ENCODE assay signal across 16 mouse cellular contexts in the genomic region with DNA sequence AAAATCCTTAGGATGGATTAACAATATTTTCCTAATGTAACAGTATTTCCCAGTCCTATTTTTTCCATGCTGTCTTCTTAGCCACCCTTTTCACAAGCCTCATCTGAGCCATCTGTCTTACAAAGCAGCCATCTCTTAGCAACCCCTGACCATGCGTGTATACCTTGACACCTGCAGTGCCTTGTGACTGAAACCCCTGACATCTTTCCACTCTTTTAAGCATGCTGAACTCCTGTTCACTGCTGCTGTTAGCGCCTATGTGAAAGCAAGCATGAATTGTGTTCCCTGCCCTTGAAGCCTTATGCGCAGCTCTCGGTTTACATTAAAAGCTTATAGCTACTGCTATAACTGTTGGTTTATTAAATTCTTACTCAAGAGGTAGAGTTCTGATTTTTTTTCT.
"Had no signal": no experiment of that assay in that cellular context is flagged by ENCODE, and none has a peak within 500 bp of the region (broad histone marks: within the 10 kb centered on the region; RNA-seq: fewer than 3 reads in every experiment).

No protein-coding gene starts in this region.

- H3K9me3 ChIP-seq: midbrain, embryonic 10.5 days; midbrain, embryonic 13.5 days; midbrain, embryonic 15.5 days; neural tube, embryonic 13.5 days; neural tube, embryonic 15.5 days had no signal

- H3K4me1 ChIP-seq: neural tube, embryonic 15.5 days had no signal

- H3K27ac ChIP-seq: liver, embryonic 14.5 days; midbrain, embryonic 10.5 days; midbrain, embryonic 13.5 days; midbrain, embryonic 15.5 days; neural tube, embryonic 13.5 days; neural tube, embryonic 15.5 days had no signal

- ATAC-seq: midbrain, embryonic 13.5 days; midbrain, embryonic 15.5 days had no signal

- H3K9ac ChIP-seq: liver, embryonic 14.5 days; lung, embryonic 14.5 days; midbrain, embryonic 13.5 days; midbrain, embryonic 15.5 days; neural tube, embryonic 13.5 days; neural tube, embryonic 15.5 days had no signal

- H3K4me3 ChIP-seq: midbrain, embryonic 10.5 days; midbrain, embryonic 13.5 days; midbrain, embryonic 15.5 days; myocyte; neural tube, embryonic 13.5 days; neural tube, embryonic 15.5 days had no signal

- H3K27me3 ChIP-seq: midbrain, embryonic 13.5 days; midbrain, embryonic 15.5 days; neural tube, embryonic 13.5 days; neural tube, embryonic 15.5 days had no signal

- H3K36me3 ChIP-seq: midbrain, embryonic 15.5 days; neural tube, embryonic 15.5 days had no signal

- H3K4me2 ChIP-seq: lung, embryonic 14.5 days; midbrain, embryonic 13.5 days; midbrain, embryonic 15.5 days; neural tube, embryonic 13.5 days; neural tube, embryonic 15.5 days had no signal

- DNase-seq: lung, adult 18-20 months; lung, embryonic 14.5 days; lung, postnatal 10 days; lung, postnatal 36 days; retina, postnatal 1 day; right cerebral cortex, postnatal 14 days; thymus, adult 18-20 months; thymus, postnatal 14 days; thymus, postnatal 36 days had no signal
